Mouse (Mus musculus) left cerebral cortex, postnatal 4 days (tissue): ENCODE measurements around the gene Rgs12. TPM values are rescaled to one million over a fixed set of nuclear protein-coding genes. Genes with fewer than 3 reads are reported as not detected.
A peak's percentile ranks its signal among the peaks of the same experiment; 100 is the strongest.

Source experiments
- DNase-seq: peaks from one replicate; pipeline ENCODE4 v3.0.0-alpha.2; 2022
- intact Hi-C: fragments of 180-260 bp; cut with DNase I; formaldehyde crosslinking; loops from one replicate; pipeline ENCODE4 v1.15.1; 2025
- total RNA-seq, 2 experiments: library from RNA; stranded (reverse); gene quantifications; 2 replicates each; pipeline ENCODE4 v1.2.3; 2021

The Rgs12 gene
- total RNA-seq, result 10 to 100 TPM; 62.9 TPM

GRCm38 (mm10) chr5:34948861-34949760 lies at the start of gene Rgs12:
TSS of gene Rgs12 (plus strand) at chr5:34949445.
- intact Hi-C loops, result no loop called here
- peak; percentile 89 for DNase-seq

DNA sequence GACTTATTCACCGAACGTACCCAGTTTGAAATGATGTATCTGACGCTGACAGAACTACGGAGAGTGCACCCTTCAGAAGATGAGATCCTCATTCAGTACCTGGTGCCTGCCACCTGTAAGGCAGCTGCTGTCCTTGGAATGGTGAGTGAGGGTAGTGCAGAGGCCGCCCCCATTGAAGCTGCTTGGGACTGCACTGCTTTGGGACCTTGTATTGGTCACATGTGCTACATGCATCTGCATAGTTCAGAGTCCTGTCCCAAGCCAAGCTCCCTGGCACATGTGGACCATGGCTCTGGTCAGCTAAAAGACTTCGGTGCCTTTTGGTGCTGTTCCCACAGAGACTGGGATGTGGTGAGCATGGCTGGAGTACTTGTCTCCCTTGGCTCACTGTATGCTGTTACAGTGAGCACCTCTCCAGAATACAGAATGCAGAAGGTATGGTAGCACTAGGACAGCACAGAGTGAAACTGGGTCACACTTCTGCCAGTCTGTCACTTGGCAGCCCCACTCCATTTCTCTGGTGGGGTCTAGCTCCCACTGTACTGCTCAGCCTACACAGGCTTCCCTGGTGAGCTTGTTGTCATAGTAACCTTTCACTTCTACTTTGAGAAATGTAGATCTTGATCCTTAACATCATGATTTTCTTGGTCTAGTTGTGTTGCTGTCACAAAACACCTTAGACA lies 49.3 kb upstream of the Rgs12 start:
- intact Hi-C loops, result no loop called here
- no peak for DNase-seq

DNA sequence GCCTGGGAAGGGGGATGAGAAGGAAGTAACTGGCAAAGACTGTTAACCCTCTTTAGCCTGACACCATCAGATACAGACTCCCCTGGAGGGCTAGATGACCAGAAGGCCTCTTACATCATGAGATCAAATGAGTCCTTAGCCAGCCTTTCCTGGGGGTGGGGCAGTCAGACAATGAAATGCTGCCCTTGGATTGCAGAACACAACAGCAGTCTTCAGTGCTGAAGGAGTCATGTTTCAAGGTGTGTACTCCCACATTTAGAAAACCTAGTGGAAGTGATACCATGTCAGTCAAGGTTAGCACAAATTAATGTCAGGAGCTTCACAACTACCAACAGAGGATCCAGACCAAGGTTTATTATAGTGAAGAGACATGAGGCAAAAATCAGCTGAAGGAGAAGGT lies 46.9 kb upstream of the Rgs12 start:
- intact Hi-C loops, result no loop called here

GRCm38 (mm10) chr5:34902811-34903385 lies 46.3 kb upstream of the Rgs12 start:
- intact Hi-C loops, result no loop called here

More for the DNA sequence above, 46.9 kb upstream of the Rgs12 start:
- no peak for DNase-seq

DNA sequence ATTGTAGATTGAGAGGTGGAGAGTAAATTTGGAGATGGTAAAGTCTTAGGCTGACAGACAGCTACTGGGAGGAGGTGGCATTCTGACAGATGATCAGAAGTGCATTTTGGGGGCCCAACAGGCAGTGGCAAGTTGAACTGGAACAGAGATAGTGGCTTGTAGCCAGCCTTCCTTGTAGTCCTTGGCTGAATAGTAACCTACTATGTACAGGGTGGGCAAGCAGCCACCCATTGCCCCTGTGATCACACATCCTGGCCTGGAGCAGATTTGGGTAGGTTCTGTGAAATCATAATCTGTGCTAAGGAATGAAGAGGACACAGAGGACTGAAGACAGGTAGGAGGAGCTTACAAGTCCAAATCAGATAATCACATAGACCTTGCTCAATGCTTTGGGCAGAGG lies 44.8 kb upstream of the Rgs12 start:
- intact Hi-C loops, result no loop called here
- DNase-seq, result no peak

More at GRCm38 (mm10) chr5:34902811-34903385, 46.3 kb upstream of the Rgs12 start:
- DNase-seq, result peak; percentile 80

DNA sequence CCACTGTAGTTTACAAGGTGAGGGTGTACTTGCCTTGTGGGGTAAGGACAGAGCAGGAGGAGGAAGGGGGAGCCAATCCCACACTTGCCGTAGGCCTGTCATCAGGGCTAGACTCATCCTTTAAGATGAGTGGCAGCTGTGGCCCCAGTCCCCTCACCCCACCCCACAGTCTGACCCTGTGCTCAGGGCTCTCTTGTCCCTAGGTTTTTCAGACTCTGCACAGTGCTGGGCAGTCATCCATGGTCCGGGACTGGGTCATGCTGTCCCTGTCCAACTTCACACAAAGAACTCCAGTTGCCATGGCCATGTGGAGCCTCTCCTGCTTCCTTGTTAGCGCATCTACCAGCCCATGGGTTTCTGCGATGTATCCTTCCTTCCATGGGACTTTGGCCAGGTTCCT lies 42.0 kb upstream of the Rgs12 start:
- intact Hi-C loops, result no loop called here
- DNase-seq, result no peak

DNA sequence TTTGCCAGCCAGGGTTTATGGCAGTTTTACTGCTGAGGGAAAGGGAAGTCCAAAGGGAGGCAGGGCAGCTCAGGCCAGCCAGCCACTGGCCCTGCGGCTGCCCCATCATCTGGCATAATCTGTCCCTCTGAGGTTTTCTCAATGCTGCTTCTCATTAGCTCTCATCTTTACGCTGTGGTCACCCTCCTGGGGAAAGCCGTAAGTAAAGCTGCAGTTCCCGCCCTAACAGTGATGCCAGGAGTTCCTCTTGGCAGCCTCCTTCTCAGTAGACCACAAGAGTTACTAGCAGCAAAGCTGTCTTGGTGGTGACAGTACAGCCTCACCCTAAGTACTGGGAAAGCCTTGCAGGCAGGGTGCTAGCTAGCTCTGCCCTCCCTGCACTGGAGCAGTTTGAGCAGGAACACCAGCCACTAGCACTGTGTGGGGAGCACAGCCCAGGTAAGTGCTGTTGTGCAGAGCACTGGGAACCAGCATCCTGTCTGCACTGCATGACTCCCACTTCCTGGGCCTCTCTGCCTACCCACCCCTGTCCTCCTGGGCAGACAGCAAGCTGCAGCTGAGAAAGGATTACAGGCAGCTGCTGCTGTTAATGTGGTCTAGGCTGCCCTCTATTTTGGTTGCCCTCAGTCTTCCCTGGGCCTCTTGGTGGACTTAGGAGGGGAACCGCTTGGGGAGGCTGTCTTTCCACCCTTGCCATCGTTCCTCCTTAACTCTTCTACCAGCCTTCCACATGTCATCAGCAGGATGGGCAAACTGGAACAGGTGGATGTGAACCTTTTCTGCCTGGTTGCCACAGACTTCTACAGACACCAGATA lies 41.1 kb upstream of the Rgs12 start, which contains the start of gene Msantd1:
TSS of gene Msantd1 (plus strand) at position 103 of the 816 bp plus-strand sequence.
- intact Hi-C loops, result no loop called here
- DNase-seq, result no peak

DNA sequence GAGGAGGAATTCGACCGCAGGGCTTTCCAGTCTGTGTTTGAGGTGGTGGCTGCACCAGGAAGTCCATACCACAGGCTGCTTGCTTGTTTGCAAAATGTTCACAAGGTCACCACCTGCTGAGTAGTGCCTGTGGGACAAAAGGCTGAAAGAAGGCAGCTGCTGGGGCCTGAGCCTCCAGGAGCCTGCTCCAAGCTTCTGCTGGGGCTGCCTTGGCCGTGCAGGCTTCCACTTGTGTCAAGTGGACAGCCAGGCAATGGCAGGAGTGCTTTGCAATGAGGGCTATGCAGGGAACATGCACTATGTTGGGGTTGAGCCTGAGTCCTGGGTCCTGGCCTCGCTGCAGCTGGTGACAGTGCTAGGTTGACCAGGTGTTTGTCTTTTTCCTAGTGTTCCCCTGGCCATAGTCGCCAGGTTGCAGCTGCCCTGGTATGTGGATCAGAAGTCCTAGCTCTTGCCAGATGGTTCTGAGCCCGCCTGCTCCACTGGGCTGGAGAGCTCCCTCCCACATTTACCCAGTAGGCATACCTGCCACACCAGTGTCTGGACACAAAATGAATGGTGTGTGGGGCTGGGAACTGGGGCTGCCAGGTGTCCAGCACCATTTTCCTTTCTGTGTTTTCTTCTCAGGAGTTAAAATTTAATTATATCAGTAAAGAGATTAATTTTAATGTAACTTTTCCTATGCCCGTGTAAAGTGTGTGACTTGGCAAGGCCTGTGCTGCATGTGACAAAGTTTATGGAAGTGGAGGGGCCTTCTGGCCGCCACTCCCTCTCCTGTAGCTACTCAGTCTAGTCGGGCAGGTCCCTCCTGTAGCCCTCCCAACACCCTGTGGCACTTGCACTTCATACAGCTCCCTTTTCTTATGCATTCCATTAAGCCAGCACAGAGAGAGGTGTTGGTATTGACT lies 40.3 kb upstream of the Rgs12 start:
- no peak for DNase-seq
- intact Hi-C loops, result no loop called here

- DNase-seq, result no peak
- intact Hi-C loops, result loop anchor here (5.0 to 10.0 kb wide), 2 partner anchors 112 to 435 kb away; no protein-coding TSS in a partner anchor
Measured at GRCm38 (mm10) chr5:34909634-34910503, 39.4 kb upstream of the Rgs12 start.

- no peak for DNase-seq
- intact Hi-C loops, result loop anchor here (5.0 to 10.0 kb wide), 2 partner anchors 112 to 434 kb away; no protein-coding TSS in a partner anchor
Measured at GRCm38 (mm10) chr5:34910504-34910815, 38.8 kb upstream of the Rgs12 start.

- DNase-seq, result peak; percentile 84
- intact Hi-C loops, result loop anchor here (2.0 to 10.0 kb wide), 2 partner anchors 129 to 429 kb away; no protein-coding TSS in a partner anchor
Measured at GRCm38 (mm10) chr5:34915801-34916200, 33.4 kb upstream of the Rgs12 start.

- DNase-seq, result no peak
- intact Hi-C loops, result loop anchor here (10.0 kb wide), 1 partner anchor 428 kb away; no protein-coding TSS in a partner anchor
Measured at GRCm38 (mm10) chr5:34917234-34917655, 32.0 kb upstream of the Rgs12 start.

- DNase-seq, result no peak
- intact Hi-C loops, result loop anchor here (10.0 kb wide), 1 partner anchor 426 kb away; no protein-coding TSS in a partner anchor
Measured at GRCm38 (mm10) chr5:34918785-34919184, 30.5 kb upstream of the Rgs12 start.

DNA sequence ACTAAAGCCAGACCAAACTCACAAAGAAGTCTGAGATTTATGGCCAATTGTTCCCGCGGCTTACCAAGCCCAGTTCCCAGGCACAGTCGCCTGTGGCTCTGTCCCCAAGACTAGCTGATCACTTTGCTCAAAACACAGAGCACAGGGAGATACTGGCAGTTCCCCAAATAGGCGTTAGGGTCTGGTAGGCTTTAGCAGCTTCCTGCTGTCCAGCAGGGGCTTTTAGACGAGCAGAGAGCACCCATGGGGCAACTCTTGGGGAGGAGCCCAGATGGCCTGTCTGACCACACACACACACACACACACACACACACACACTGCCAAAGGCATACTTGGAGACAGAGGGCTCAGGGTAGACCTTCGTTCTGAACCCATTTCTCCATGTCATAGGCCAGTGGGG lies 26.7 kb upstream of the Rgs12 start:
- intact Hi-C loops, result no loop called here
- DNase-seq, result peak; percentile 56

GRCm38 (mm10) chr5:34923920-34924319 lies 25.3 kb upstream of the Rgs12 start:
- DNase-seq, result no peak
- intact Hi-C loops, result no loop called here

DNA sequence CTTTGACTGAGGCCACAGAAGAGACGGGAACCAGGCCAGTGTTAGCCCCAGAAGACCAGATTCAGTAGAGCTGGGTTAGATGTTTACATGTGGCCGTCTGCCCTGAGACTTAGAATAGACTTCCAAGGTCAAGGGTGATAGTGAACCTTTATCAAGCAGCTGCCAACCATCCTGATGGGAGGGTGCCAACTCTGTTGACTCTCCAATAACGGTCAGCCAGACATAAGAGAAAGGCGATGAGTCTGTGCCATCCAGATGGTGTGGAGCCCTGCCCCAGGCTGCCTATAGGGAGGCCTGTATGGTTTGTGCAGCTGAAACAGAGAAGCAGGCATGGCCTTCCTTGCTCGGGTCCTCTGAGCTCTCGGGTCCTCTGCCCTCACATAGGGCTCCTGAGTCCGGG lies 24.7 kb upstream of the Rgs12 start:
- intact Hi-C loops, result no loop called here
- peak; percentile 21 for DNase-seq

DNA sequence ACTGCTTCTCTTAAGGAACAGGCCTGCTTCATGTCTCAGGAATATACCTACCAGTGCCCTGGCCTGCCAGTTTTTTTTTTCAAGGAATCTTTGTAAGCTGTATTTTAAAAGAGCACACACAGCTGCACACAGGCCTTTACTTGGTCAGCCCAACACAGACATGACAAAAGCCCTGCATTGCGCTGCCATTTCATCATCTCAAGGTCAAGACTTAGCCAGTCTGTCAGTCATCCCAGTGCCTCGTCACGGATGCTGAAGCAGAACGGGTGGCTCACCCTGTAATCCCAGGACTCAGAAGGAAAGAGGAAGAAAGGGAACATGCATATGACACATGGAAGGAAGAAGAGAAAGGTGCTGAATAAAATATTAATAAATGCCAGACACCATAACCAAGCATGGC lies 21.6 kb upstream of the Rgs12 start:
- no peak for DNase-seq
- intact Hi-C loops, result no loop called here
